Mouse (Mus musculus): ENCODE measurements at regions not wholly inside any gene's neighbourhood (a gene's known extent, or its start where the extent isn't known, plus 50 kb on each side); places are given as distances from the start of the nearest gene placed in this dataset.

GRCm38 (mm10) chrX:89115560-89115959, 293.9 kb downstream of the Pet2 start:
- no peak overlapping the region for H3K9ac ChIP-seq (ENCODE audit: insufficient read depth, low read depth, low read length, poor library complexity, severe bottlenecking)
- in situ Hi-C loops (cut with MboI; ENCODE audit: low sequenced_read_pairs in 2 of 2, unreplicated experiment in 2 of 2), result no loop called here
- TF ChIP-seq ZNF384 (IDR thresholded peaks at IDR 0.05; ENCODE audit: low read depth, low read length), result no peak
- TF ChIP-seq MAFK (IDR thresholded peaks at IDR 0.05; ENCODE audit: insufficient read depth, low read depth, low read length), result no peak
- no peak for TF ChIP-seq ZC3H11A (IDR thresholded peaks at IDR 0.05; ENCODE audit: borderline replicate concordance, low read depth, low read length)
- no peak for TF ChIP-seq CHD2 (IDR thresholded peaks at IDR 0.05; ENCODE audit: low read depth, low read length)
- no peak for TF ChIP-seq HCFC1 (IDR thresholded peaks at IDR 0.05; ENCODE audit: borderline replicate concordance, insufficient read depth, low read length)

More at GRCm38 (mm10) chrX:89115560-89115959, 293.9 kb downstream of the Pet2 start:
- Histone ChIP-seq H3K4me3 (ENCODE audit: insufficient read depth in 1 of 2, low read depth in 1 of 2, low read length in 2 of 2, poor library complexity in 1 of 2, severe bottlenecking in 1 of 2) (no peak overlapping the region), H3K4me1 (ENCODE audit: control insufficient read depth in 2 of 2, insufficient read depth in 2 of 2, low read length in 2 of 2, poor library complexity in 1 of 2) (no peaks in the 10 kb centered on the region), H3K36me3 (ENCODE audit: control insufficient read depth, insufficient read depth, low read length, poor library complexity, severe bottlenecking) (no peaks in the 10 kb centered on the region), H3K27ac (ENCODE audit: insufficient read depth, low read depth, low read length, poor library complexity, severe bottlenecking) (no peak overlapping the region), H3K9me3 (ENCODE audit: control insufficient read depth, insufficient read depth, low read depth, low read length) (no peaks in the 10 kb centered on the region)
- DNase-seq (ENCODE audit: low read depth, low spot score), result peak; percentile 28

Data from ES-E14 (cell line).